Mouse (Mus musculus): ENCODE measurements around the gene Thap2. TPM values are rescaled to one million over a fixed set of nuclear protein-coding genes. Genes with fewer than 3 reads are reported as not detected.

Thap2 gene
- total RNA-seq, 2 experiments from 2014 or later = 10.2 to 11.6 TPM

DNA sequence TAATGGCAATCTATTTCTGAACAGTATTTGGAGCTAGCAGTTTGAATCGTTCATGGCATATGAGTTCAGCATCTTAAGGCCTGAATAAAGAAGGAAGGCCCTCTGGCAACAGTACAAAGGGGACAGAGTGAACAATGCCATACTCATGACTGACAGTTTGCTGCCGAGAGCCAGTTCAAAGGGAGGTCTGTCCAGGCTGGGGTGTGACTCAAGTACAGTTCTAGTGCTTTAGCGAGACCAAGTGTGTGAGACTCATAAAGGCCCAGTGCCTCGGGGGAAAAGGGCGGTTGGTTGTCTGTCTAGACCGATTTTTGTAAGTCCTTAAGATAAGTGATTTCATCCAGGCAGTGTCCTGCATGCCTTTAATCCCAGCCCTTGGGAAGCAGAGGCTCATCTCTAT, 29.7 kb downstream of the Thap2 start:
- DNase-seq = no peak

DNA sequence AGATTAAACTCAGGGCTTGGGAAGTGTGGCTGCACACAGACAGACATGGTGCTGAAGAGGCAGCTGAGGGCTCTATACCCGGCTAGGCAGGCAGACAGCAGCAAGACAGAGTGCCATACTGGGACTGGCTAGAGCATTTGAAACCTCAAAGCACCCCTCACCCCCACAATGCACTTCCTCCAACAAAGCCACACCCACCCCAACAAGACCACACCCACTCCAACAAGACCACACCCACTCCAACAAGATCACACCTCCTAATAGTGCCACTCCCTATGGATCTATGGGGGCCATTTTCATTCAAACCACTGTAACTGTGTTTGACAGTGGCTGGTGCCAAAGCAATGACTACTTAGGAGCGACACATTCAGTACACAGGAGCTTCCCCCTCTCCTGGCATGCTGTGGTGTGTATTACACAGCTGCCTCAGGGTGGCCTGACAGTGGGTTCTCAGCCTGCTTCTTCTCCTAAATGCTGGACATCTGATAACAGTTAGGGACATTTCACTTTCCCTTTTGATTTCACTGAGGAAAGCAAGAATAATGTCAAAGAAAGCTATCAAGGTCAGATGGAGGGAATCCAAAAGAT, 33.3 kb downstream of the Thap2 start:
- DNase-seq = no peak

DNA sequence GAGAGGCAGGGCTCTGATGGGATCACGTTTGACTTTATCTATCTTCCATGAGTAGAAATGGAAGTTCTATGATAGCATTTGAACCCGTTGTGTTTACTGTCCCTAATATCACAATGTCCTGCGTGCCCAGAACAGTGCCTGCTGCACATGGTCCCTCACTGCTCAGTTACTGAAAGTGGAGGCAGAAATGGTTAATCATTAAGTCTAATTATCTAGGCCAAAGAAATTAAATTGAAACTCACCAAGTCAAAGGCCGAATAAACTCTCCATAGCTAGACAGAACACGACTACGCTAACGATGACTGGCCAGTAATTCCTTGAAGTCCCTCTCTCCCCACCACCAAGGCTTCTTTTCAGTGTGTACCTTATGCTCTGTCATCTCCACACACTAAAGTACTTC, 34.7 kb downstream of the Thap2 start:
- DNase-seq = no peak

DNA sequence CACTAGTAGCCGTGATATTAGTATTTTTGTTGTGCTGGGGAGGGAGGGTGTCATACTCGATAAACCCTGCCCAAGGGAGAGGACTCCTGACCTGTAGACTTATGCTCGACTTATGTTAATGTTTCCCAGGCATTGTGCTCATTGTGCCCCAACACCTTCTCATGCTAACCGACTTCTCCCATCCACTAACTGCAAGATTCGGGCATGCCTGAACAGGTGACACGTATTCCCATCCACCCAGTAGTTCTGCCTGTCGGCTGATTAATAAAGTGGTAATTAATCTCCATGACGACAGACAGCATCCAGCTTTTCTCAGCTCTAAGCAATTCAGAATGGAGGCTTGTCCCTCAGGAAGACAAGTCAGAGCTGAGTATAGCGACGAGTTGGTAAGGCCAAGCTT, 35.2 kb downstream of the Thap2 start:
- no peak for DNase-seq

DNA sequence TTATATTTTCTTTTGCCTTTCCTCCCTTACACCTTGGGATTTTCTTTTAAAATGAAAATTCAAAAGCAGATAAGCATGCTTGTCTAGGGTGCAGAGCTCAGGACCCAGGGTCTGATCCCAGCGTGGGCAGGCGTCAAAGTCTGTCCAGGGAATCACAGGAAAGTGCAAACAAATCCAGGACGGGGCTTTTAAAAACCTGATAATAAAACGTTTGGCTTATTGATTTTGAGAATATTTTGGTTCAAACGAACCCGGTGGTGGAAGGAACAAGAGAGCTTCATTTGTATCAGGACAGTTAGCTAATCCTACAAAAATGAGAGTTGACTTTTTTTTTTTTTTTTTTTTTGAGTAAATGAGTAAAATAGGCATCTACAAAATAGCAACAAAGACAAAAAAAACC, 36.1 kb downstream of the Thap2 start:
- no peak for DNase-seq

DNA sequence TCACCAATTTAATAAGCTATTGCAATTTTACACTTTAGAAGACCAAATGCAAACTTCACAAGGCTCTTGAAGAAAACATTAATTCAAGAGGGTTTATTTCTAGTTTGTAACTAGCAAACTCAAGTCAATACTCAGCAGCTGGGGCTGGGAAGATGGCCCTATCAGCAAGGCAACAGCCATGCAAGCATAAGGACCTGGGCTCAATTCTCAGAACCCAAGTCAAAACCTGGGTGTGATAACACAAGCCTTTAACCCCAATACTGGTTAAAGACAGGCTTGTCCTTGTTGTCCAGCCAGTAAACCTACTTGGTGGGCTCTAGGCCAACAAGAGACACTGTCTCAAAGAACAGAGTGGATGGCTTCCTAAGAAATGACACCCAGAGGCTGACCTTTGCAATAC, 37.8 kb downstream of the Thap2 start:
- no peak for DNase-seq

DNA sequence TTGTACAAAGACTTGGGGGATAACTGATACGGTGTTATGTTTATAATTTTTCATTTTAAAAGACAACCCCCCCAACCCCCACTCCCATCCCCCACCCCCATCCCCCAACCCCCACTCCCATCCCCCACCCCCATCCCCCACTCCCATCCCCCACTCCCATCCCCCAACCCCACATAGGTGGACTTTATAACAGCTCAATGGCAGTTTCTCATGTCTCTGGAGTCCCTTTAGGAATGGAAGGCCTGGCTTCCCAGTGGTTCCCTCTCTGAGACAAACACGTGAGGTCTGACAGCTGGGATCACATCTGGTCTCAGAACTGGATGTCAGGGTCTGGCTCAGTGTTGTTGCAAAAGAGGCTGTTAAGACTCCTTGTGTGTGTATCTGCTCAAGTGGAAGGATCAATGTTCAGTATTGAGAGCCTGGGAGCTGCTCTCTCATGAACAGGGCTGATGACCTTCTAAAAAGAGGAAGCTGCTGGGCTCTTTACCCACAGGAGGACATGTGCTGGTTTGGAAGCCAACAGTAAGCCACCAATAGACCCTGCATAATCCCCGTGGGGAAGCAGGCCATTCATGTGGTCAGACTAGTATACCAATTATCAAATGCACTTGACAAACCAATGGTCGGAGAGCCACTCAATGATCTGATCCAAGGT, 41.3 kb downstream of the Thap2 start:
- no peak for DNase-seq

DNA sequence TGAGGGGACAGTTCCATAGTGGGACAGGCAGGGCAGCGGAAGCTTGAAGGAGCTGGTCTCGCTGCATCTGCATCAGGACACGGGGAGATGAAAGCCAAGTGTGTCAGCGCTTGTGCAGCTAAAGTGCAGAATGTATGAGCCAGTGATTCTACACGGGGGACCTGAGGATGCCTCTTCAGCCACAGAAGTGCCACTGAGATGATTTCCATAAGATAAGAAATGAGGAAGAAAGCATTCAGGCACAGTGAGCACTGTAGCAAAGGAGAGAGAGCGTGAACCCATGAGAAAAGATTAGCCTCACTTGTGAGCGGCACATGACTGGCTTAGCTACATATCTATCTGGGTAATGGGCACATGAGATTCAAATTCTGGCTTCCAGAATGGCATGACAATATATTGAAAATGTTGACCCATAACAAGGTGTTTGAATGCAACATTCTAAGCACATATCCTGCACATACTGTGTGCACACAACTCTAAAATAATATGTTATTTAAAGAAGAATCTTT, 44.4 kb downstream of the Thap2 start:
- DNase-seq = no peak

DNA sequence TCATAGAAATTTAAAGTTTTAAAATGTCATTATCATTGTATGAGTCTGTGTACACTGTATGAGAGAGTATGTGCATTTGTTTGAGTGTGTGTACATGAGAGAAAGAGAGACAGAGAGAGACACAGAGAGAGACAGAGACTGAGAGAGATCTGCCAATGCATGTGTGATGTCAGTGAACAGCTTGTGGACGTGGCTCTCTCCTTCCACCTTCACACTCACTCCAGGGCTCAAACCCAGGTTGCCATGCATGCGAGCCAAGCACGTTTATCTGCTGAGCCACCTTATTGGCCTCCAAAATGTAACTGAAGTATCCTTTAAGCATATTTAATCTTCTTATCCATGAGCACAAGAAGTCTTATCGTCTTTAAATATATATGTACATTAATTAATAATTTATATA, 47.3 kb downstream of the Thap2 start:
- DNase-seq = no peak

DNA sequence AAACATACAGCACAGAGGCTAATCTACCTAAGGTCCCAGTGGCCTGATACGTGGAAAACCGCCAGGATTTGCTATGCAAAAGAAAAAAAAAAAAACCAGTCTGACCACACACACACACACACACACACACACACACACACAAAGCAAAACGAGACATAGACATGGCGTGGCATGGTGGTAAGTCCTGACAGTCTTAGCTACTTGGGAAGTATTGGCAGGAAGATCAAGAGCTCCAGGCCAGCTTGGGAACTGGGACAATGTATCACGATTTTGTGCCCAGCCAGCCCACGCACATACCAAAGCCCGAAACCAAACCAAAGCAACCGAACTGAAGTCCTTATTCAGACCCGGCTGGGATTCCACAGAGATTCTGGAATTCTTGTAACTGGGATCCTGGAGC, 50.7 kb downstream of the Thap2 start:
- no peak for DNase-seq

DNA sequence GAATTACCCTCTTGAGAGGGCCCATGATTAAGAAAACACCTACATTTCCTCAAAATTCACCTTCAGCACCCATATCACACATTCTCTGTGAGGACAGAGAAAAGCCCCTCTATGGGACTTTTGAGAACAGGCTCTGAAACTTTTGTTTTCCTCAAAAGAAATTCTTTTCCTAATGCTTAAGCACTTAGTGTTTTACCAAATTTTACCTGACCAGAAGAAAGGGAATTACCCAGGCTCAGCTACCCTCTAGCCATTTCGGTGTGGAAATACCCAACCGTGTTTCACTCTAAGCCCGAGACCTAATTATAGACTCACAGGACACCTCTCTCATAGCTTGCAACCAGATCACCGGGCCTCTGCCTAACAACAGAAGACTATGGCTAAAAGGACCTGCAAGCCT, 51.2 kb downstream of the Thap2 start:
- DNase-seq = no peak

DNA sequence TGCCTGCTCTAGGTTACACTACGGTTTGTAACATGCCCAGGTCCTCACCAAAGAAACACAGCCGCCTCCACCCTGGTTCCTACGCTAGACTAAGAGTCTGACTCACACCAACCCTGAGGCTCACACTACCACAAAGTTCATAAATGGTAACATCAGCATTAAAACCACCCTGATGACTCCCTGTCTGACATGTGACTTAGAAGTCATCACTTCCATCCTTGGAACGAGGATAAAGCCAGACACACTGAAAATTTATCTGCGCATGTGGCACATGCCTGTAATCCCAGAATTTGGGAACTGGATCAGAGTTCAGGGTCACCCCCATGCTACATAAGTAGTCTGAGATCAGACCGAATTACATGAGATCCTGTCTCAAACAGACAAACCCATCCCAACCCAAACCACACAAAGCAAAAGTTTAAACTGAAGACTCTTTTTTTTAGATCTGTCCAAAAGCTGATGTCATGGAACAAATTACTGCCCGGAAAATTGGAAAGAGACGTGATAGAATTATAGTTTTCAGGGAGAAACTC, 51.8 kb downstream of the Thap2 start:
- DNase-seq = no peak

DNA sequence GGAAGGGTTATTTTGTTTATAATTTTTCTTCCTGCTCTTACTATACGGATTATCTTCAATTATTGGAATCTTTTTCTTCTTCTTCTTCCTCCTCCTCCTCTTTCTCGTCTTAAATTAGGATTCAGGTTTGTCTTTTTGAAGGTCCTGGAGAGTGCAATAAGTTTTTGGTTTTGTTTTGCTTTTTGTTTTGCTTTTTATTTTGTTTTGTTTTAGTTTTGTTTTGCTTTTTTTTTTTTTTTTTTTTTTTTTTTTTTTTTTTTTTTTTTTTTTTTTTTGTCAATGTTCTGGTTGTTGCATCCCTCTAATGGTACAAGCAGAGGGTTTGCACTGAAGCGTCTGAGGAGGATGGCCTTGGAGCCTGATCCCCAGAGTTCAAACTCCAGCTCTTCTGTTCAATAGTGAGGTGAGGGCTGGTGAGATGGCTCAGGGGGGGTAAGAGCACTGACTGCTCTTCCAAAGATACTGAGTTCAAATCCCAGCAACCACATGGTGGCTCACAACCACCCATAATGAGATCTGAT, 55.2 kb downstream of the Thap2 start:
- DNase-seq = no peak

DNA sequence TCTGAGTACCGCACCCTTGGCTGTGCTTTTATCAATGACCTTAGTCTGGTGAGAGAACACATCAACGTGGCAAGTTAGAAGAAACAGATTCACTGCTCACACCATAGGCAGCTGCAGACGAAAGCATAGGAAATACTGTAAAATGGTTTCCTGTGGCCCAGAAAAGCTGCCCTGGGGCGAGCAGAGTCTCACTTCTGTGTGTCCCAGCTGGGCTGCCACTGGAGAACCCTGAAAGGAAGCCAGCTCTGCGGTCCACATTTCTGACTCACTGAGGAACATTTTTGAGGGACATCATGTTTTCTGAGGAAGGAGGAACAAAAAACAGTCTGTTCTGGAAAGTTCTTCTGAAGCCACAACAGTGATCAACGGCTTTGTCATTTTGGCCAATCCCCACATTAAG, 55.7 kb downstream of the Thap2 start:
- peak; percentile 31 for DNase-seq

DNA sequence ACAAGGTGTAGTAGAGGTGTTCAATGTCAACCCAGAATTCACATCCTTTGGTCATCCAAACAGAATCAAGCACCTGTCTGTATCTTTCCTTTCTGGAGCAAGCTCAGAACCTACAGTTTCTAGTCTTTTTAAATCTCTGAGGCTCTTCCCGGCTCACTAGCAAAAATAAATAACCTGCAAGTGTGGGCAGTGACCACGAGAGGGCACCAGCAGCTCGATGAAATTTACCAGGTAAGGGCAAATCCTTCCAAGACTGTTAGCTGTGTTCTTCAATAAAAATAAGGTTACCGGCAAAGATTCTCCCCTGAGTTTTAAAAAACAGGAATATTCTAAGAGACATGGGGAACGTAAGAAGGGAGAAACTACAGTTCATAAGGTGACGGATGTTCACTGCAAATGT, 60.9 kb downstream of the Thap2 start:
- peak; percentile 80 for DNase-seq

DNA sequence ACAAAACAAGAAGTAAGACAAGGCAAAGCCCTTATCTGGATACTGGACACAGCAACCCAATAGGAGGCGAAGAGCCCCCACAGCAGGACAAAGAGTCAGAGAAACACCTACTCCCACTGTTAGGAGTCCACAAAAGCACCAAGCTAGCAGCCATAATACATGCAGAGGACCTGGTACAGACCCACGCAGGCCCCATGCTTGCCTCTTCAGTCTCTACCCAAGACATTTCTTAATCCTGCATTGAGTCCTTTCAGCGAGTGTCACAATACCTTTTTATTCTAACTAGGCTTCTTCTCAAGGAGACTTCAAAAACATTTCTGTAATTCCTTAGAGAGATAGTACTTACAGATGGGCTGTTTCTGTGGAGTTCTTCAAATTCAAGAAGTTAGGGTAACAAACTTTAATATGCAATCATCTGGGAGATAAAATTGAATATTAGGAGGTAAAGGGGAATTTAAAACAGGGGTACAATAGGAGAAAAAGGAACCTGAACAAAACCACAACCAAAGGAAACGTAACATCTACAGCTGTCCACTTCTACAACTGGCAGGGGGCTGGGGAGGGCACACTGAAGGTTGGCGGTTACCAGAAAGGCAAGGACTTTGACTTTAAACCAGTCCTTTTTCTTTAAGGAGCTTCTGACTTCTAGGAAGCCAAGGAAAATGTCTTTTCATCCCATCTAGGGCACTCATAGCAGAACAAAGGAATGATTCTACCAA, 62.8 kb downstream of the Thap2 start:
- no peak for DNase-seq

Other genes starting within 250 kb of the Thap2 start
- not detected for gene Tph2, start 199.4 kb downstream of the Thap2 start, total RNA-seq (2021)
- gene Tbc1d15, start 133.0 kb downstream of the Thap2 start, total RNA-seq (2021) = 10 to 100 TPM; 83.4 to 87.4 TPM
- gene Rab21, start 68.8 kb downstream of the Thap2 start, total RNA-seq (2021) = 10 to 100 TPM; 51.3 to 53.3 TPM
- 10 to 100 TPM; 25.4 to 28.4 TPM for gene Tmem19, start 21.9 kb downstream of the Thap2 start, total RNA-seq (2021)
- 10 to 100 TPM; 29.4 to 46.6 TPM for gene Zfc3h1, start 516 bp upstream of the Thap2 start, total RNA-seq (2021)
- not detected for gene A930009A15Rik, start 185.5 kb upstream of the Thap2 start, total RNA-seq (2021)
- gene Lgr5, start 203.3 kb upstream of the Thap2 start, total RNA-seq (2021) = 10 to 100 TPM; 16.5 to 22.3 TPM